Mouse (Mus musculus) G1E (cell line): Measurements from ENCODE around the gene Muc5b. TPM values are rescaled to one million over a fixed set of nuclear protein-coding genes. Genes with fewer than 3 reads are reported as not detected.

Experiments used
- ATAC-seq: 2 replicates; pipeline ENCODE4 v1.8.0; 2016; ENCODE audit warnings: mild to moderate bottlenecking; ENCODE audit not compliant: insufficient number of reproducible peaks, poor library complexity, low FRiP score, severe bottlenecking; ENCODE audit errors: extremely low read depth
- DNase-seq: peaks from one replicate; pipeline ENCODE4 v3.0.0; 2012; ENCODE audit warnings: low spot score
- H3K27me3 ChIP-seq: 2 replicates; pipeline ENCODE4 v1.6.1; 2012; ENCODE audit warnings: mild to moderate bottlenecking, low read length, inconsistent platforms; ENCODE audit not compliant: insufficient read depth
- H3K36me3 ChIP-seq: replicated peaks from 2 replicates; pipeline ENCODE3; 2012; ENCODE audit warnings: mild to moderate bottlenecking, inconsistent platforms
- H3K4me1 ChIP-seq: 2 replicates; pipeline ENCODE4 v1.6.1; 2012; ENCODE audit warnings: low read depth, low read length, inconsistent platforms, mixed read lengths; ENCODE audit not compliant: insufficient read depth
- H3K4me3 ChIP-seq: 2 replicates; pipeline ENCODE4 v1.5.1; 2012; ENCODE audit warnings: low read depth, mild to moderate bottlenecking, inconsistent platforms, low read length, moderate library complexity, mixed read lengths
- H3K9me3 ChIP-seq: replicated peaks from 2 replicates; pipeline ENCODE4 v1.6.1; 2012; ENCODE audit warnings: inconsistent platforms
- CTCF ChIP-seq: IDR thresholded peaks from 2 replicates; pipeline ENCODE4 v1.5.1; 2012; ENCODE audit warnings: low read depth, low read length, inconsistent platforms, mixed read lengths
- GATA1 ChIP-seq: IDR thresholded peaks from 2 replicates; pipeline ENCODE4 v1.6.1; 2012; ENCODE audit warnings: borderline replicate concordance, low read length, inconsistent platforms, mixed read lengths
- GATA2 ChIP-seq: IDR thresholded peaks from 2 replicates; pipeline ENCODE4 v1.6.1; 2012; ENCODE audit warnings: low read depth, low read length, inconsistent platforms, borderline replicate concordance
- POLR2AphosphoS5 ChIP-seq: IDR thresholded peaks from 2 replicates; pipeline ENCODE4 v1.6.1; 2012; ENCODE audit warnings: low read depth, low read length, inconsistent platforms; ENCODE audit not compliant: insufficient replicate concordance
- TAL1 ChIP-seq: conservative IDR thresholded peaks from 2 replicates; pipeline ENCODE4 v1.6.1; 2012; ENCODE audit warnings: low read depth, low read length, inconsistent platforms, mixed read lengths
- polyA plus RNA-seq: library from polyadenylated mRNA; stranded (reverse); fragments of >175 nt; gene quantifications from 2 replicates; pipeline ENCODE4 v1.2.3, GENCODE M21; 2012
- total RNA-seq, 2 experiments: library from RNA; stranded (forward) in 1 of 2; stranded (reverse) in 1 of 2; fragments of 200-1000 nt in 1 of 2; fragments of >200 nt in 1 of 2; fragmentation: Nextera tagmentation in 1 of 2; gene quantifications; 2 replicates each; pipeline ENCODE4 v1.2.3; 2014 to 2017

Gene Muc5b
- total and polyA plus RNA-seq, 3 experiments, result 0.05 TPM; not detected in 2

GRCm38 (mm10) chr7:141918407-141918806 lies 79.5 kb downstream of the Muc5b start, which contains the start of gene Tollip:
Gene Tollip, minus strand, starts transcription at chr7:141918507.
- Histone ChIP-seq H3K9me3 (no peaks in the 10 kb centered on the region), H3K36me3 (no peaks in the 10 kb centered on the region), H3K4me1 (no peaks in the 10 kb centered on the region), H3K27me3 (peaks cover 17% of the 10 kb centered on the region), H3K4me3 (no peak within 1 kb of the TSS)
- ATAC-seq, result no peak
- DNase-seq, result no peak
- TF ChIP-seq POLR2AphosphoS5, result no peak
- TF ChIP-seq GATA1, result no peak
- TF ChIP-seq CTCF, result no peak
- no peak for TF ChIP-seq GATA2
- no peak for TF ChIP-seq TAL1

Other genes starting within 250 kb of the Muc5b start
- gene Muc6, start 183.8 kb upstream of the Muc5b start, total RNA-seq (2014; fragmentation: Nextera tagmentation), result not detected in 2 replicates
- 0.22 and 0.23 TPM in 2 replicates for gene Muc6, start 183.8 kb upstream of the Muc5b start, total RNA-seq (2017)
- not detected in 2 replicates for gene Muc6, start 183.8 kb upstream of the Muc5b start, polyA plus RNA-seq
- gene Muc2, start 148.7 kb upstream of the Muc5b start, total RNA-seq (2014; fragmentation: Nextera tagmentation), result not detected in 2 replicates
- gene Muc2, start 148.7 kb upstream of the Muc5b start, total RNA-seq (2017), result 0.05 TPM in 1 of 2 replicates, not detected in the other
- gene Muc2, start 148.7 kb upstream of the Muc5b start, polyA plus RNA-seq, result not detected in 2 replicates
- gene Muc5ac, start 50.1 kb upstream of the Muc5b start, total RNA-seq (2014; fragmentation: Nextera tagmentation), result not detected in 2 replicates
- under 0.01 TPM in 1 of 2 replicates, not detected in the other for gene Muc5ac, start 50.1 kb upstream of the Muc5b start, total RNA-seq (2017)
- not detected in 2 replicates for gene Muc5ac, start 50.1 kb upstream of the Muc5b start, polyA plus RNA-seq
- gene Tollip, start 79.4 kb downstream of the Muc5b start, total RNA-seq (2014; fragmentation: Nextera tagmentation), result 49.4 and 55.5 TPM in 2 replicates
- 51.9 and 52.6 TPM in 2 replicates for gene Tollip, start 79.4 kb downstream of the Muc5b start, total RNA-seq (2017)
- 53.6 and 62.7 TPM in 2 replicates for gene Tollip, start 79.4 kb downstream of the Muc5b start, polyA plus RNA-seq
- gene Brsk2, start 110.7 kb downstream of the Muc5b start, total RNA-seq (2014; fragmentation: Nextera tagmentation), result not detected in 2 replicates
- gene Brsk2, start 110.7 kb downstream of the Muc5b start, total RNA-seq (2017), result 0.05 TPM in 1 of 2 replicates, not detected in the other
- gene Brsk2, start 110.7 kb downstream of the Muc5b start, polyA plus RNA-seq, result not detected in 2 replicates
- gene Mob2, start 222.0 kb downstream of the Muc5b start, total RNA-seq (2014; fragmentation: Nextera tagmentation), result 23.3 and 25.9 TPM in 2 replicates
- 33.9 and 41.5 TPM in 2 replicates for gene Mob2, start 222.0 kb downstream of the Muc5b start, total RNA-seq (2017)
- 36.3 and 37.1 TPM in 2 replicates for gene Mob2, start 222.0 kb downstream of the Muc5b start, polyA plus RNA-seq